ENCODE assay signal across 12 mouse cellular contexts in genomic region chr6:52244471-52245039, GRCm38 (mm10). TPM values are rescaled to one million over a fixed set of nuclear protein-coding genes. Genes with fewer than 3 reads are reported as not detected.
DNase-seq lines count a peak whose midpoint lies in the region; ATAC-seq and TF ChIP-seq lines count a peak whose summit lies in the region.
"Had no signal": no experiment of that assay in that cellular context is flagged by ENCODE, and none has a peak within 500 bp of the region (broad histone marks: within the 10 kb centered on the region; RNA-seq: fewer than 3 reads in every experiment).

No protein-coding gene starts in this region.

- no peak for ATAC-seq in liver, embryonic 13.5 days (ENCODE audit: low read depth)
- no peak for ATAC-seq in liver, embryonic 12.5 days
- no peak for ATAC-seq in intestine, embryonic 15.5 days
- ATAC-seq in neural tube, embryonic 13.5 days (ENCODE audit: low read depth): no peak
- ATAC-seq: Patski had no signal

- H3K27ac ChIP-seq in gastrocnemius, adult 2 months: peak overlapping the region; percentile 86
- no peak overlapping the region for H3K27ac ChIP-seq in liver, embryonic 13.5 days
- H3K27ac ChIP-seq in liver, embryonic 12.5 days: no peak overlapping the region
- no peak overlapping the region for H3K27ac ChIP-seq in intestine, embryonic 15.5 days
- H3K27ac ChIP-seq in neural tube, embryonic 13.5 days (replicated peaks): peak overlapping the region; percentile 78

- H3K9ac ChIP-seq in liver, embryonic 13.5 days: no peak overlapping the region
- H3K9ac ChIP-seq in liver, embryonic 12.5 days: no peak overlapping the region
- H3K9ac ChIP-seq in intestine, embryonic 15.5 days: peak overlapping the region; percentile 21
- peak overlapping the region; percentile 71 for H3K9ac ChIP-seq in neural tube, embryonic 13.5 days

- intact Hi-C loops in gastrocnemius, adult 2 months (cut with DNase I): loop anchor here (5.0 kb wide), 1 partner anchor 1072 kb away; no protein-coding TSS in a partner anchor

- no peak for TF ChIP-seq CTCF in gastrocnemius, adult 2 months (IDR thresholded peaks at IDR 0.05)

- peaks cover 100% of the 10 kb centered on the region for H3K27me3 ChIP-seq in liver, embryonic 13.5 days
- H3K27me3 ChIP-seq in liver, embryonic 12.5 days (replicated peaks): peaks cover 98% of the 10 kb centered on the region
- peaks cover 95% of the 10 kb centered on the region for H3K27me3 ChIP-seq in intestine, embryonic 15.5 days (replicated peaks)
- H3K27me3 ChIP-seq in neural tube, embryonic 13.5 days: peaks cover 96% of the 10 kb centered on the region
- H3K27me3 ChIP-seq: Patski had no signal

- no peaks in the 10 kb centered on the region for H3K9me3 ChIP-seq in liver, embryonic 13.5 days (replicated peaks)
- H3K9me3 ChIP-seq in liver, embryonic 12.5 days (replicated peaks): no peaks in the 10 kb centered on the region
- H3K9me3 ChIP-seq in intestine, embryonic 15.5 days: no peaks in the 10 kb centered on the region
- no peaks in the 10 kb centered on the region for H3K9me3 ChIP-seq in neural tube, embryonic 13.5 days

- no peak overlapping the region for H3K4me2 ChIP-seq in liver, embryonic 13.5 days
- no peak overlapping the region for H3K4me2 ChIP-seq in liver, embryonic 12.5 days
- H3K4me2 ChIP-seq in intestine, embryonic 15.5 days (replicated peaks): peak overlapping the region; percentile 27
- peak overlapping the region; percentile 49 for H3K4me2 ChIP-seq in neural tube, embryonic 13.5 days

- no peaks in the 10 kb centered on the region for H3K36me3 ChIP-seq in liver, embryonic 13.5 days
- no peaks in the 10 kb centered on the region for H3K36me3 ChIP-seq in liver, embryonic 12.5 days
- no peaks in the 10 kb centered on the region for H3K36me3 ChIP-seq in intestine, embryonic 15.5 days
- H3K36me3 ChIP-seq in neural tube, embryonic 13.5 days: no peaks in the 10 kb centered on the region

- H3K4me1 ChIP-seq in liver, embryonic 13.5 days (replicated peaks): 0 out of 2 replicates have a peak, but pooled peaks cover 2% of the 10 kb centered on the region
- peaks cover 7% of the 10 kb centered on the region; the same call in 1 of the 2 replicates for H3K4me1 ChIP-seq in liver, embryonic 12.5 days
- H3K4me1 ChIP-seq in intestine, embryonic 15.5 days (replicated peaks): peaks cover 22% of the 10 kb centered on the region; the same call in 1 of the 2 replicates
- peaks cover 14% of the 10 kb centered on the region for H3K4me1 ChIP-seq in neural tube, embryonic 13.5 days (replicated peaks)

- peak overlapping the region; percentile 77 for H3K4me3 ChIP-seq in gastrocnemius, adult 2 months
- 0 out of 2 replicates have a peak overlapping the region, but pooled peaks have one; percentile 18 for H3K4me3 ChIP-seq in liver, embryonic 13.5 days (replicated peaks)
- no peak overlapping the region for H3K4me3 ChIP-seq in liver, embryonic 12.5 days
- H3K4me3 ChIP-seq in intestine, embryonic 15.5 days (replicated peaks): peak overlapping the region; percentile 28
- peak overlapping the region; percentile 38 for H3K4me3 ChIP-seq in neural tube, embryonic 13.5 days

- DNase-seq in gastrocnemius, adult 2 months: no peak
- no peak for DNase-seq in gastrocnemius, postnatal 10 days
- DNase-seq in liver, embryonic 13.5 days: no peak
- no peak for DNase-seq in ovary, postnatal 36 days (ENCODE audit: low spot score)
- no peak for DNase-seq in spleen, postnatal 14 days (ENCODE audit: low spot score in 2 of 2)
- DNase-seq: adrenal gland, postnatal 25 days; cerebellum, adult 8-10 months had no signal

- 3% methylated on average over 23 of the region's 23 CpGs for WGBS in liver, embryonic 13.5 days (ENCODE audit: insufficient replicate concordance)
- 2% methylated on average over 23 of the region's 23 CpGs for WGBS in liver, embryonic 12.5 days (ENCODE audit: insufficient replicate concordance)
- 3% methylated on average over 23 of the region's 23 CpGs for whole genome bisulfite sequencing in intestine, embryonic 15.5 days
- WGBS in neural tube, embryonic 13.5 days: 2% methylated on average over 23 of the region's 23 CpGs

RNA-seq across cellular contexts. Expression of gene Hoxa11, which starts 1.1 kb away (rescaled TPM):
- 1 to 10 TPM; 1.0 to 4.3 TPM for total RNA-seq in gastrocnemius, adult 2 months (2021)
- 1 to 10 TPM; 4.4 to 5.6 TPM for total RNA-seq in gastrocnemius, postnatal 10 days (2021)
- polyA plus RNA-seq in liver, embryonic 13.5 days (2015; fragmentation: Nextera tagmentation; extraction: Ambion mirVana): not detected in 2 replicates
- 0.06 TPM in 1 of 2 replicates, not detected in the other for polyA plus RNA-seq in liver, embryonic 12.5 days (2016; fragmentation: Nextera tagmentation; extraction: Ambion mirVana)
- 2.0 and 3.3 TPM in 2 replicates for polyA plus RNA-seq in intestine, embryonic 15.5 days (2015; fragmentation: Nextera tagmentation; extraction: Ambion mirVana)
- polyA plus RNA-seq in neural tube, embryonic 13.5 days (2015; fragmentation: Nextera tagmentation; extraction: Ambion mirVana): 4.7 and 5.7 TPM in 2 replicates
- total RNA-seq: adrenal gland, postnatal 25 days; left cerebral cortex, postnatal 25 days had no signal

RNA-seq across cellular contexts. Expression of gene Hoxa10, which starts 3.9 kb away (rescaled TPM):
- 10 to 100 TPM; 17.4 to 17.7 TPM for total RNA-seq in gastrocnemius, adult 2 months (2021)
- 10 to 100 TPM; 30.2 to 30.8 TPM for total RNA-seq in gastrocnemius, postnatal 10 days (2021)
- 0.14 and 0.15 TPM in 2 replicates for polyA plus RNA-seq in liver, embryonic 13.5 days (2015; fragmentation: Nextera tagmentation; extraction: Ambion mirVana)
- polyA plus RNA-seq in liver, embryonic 12.5 days (2016; fragmentation: Nextera tagmentation; extraction: Ambion mirVana): 0.44 and 0.61 TPM in 2 replicates
- 11.4 and 20.2 TPM in 2 replicates for polyA plus RNA-seq in intestine, embryonic 15.5 days (2015; fragmentation: Nextera tagmentation; extraction: Ambion mirVana)
- 77.8 and 86.6 TPM in 2 replicates for polyA plus RNA-seq in neural tube, embryonic 13.5 days (2015; fragmentation: Nextera tagmentation; extraction: Ambion mirVana)
- total RNA-seq: adrenal gland, postnatal 25 days; left cerebral cortex, postnatal 25 days had no signal

RNA-seq across cellular contexts. Expression of gene Hoxa9, which starts 13.7 kb away (rescaled TPM):
- 1 to 10 TPM; 7.5 to 8.8 TPM for total RNA-seq in gastrocnemius, adult 2 months (2021)
- 10 to 100 TPM in 1 of 2 experiments, 1 to 10 TPM in 1; 7.8 to 11.2 TPM for total RNA-seq in gastrocnemius, postnatal 10 days (2021)
- polyA plus RNA-seq in liver, embryonic 13.5 days (2015; fragmentation: Nextera tagmentation; extraction: Ambion mirVana): 0.44 and 0.89 TPM in 2 replicates
- 1.2 and 1.4 TPM in 2 replicates for polyA plus RNA-seq in liver, embryonic 12.5 days (2016; fragmentation: Nextera tagmentation; extraction: Ambion mirVana)
- polyA plus RNA-seq in intestine, embryonic 15.5 days (2015; fragmentation: Nextera tagmentation; extraction: Ambion mirVana): 5.3 and 6.3 TPM in 2 replicates
- 125 and 130 TPM in 2 replicates for polyA plus RNA-seq in neural tube, embryonic 13.5 days (2015; fragmentation: Nextera tagmentation; extraction: Ambion mirVana)
- total RNA-seq: left cerebral cortex, postnatal 25 days had no signal

RNA-seq across cellular contexts. Expression of gene Hoxa13, which starts 16.1 kb away (rescaled TPM):
- total RNA-seq in gastrocnemius, adult 2 months (2021): 1 to 10 TPM; 1.5 to 3.8 TPM
- 1 to 10 TPM; 1.3 to 1.6 TPM for total RNA-seq in gastrocnemius, postnatal 10 days (2021)
- polyA plus RNA-seq in liver, embryonic 13.5 days (2015; fragmentation: Nextera tagmentation; extraction: Ambion mirVana): not detected in 2 replicates
- polyA plus RNA-seq in liver, embryonic 12.5 days (2016; fragmentation: Nextera tagmentation; extraction: Ambion mirVana): not detected in 2 replicates
- 0.59 and 0.61 TPM in 2 replicates for polyA plus RNA-seq in intestine, embryonic 15.5 days (2015; fragmentation: Nextera tagmentation; extraction: Ambion mirVana)
- polyA plus RNA-seq in neural tube, embryonic 13.5 days (2015; fragmentation: Nextera tagmentation; extraction: Ambion mirVana): 0.08 and 0.32 TPM in 2 replicates
- total RNA-seq: adrenal gland, postnatal 25 days; left cerebral cortex, postnatal 25 days had no signal

RNA-seq across cellular contexts. Expression of gene Hoxa7, which starts 22.9 kb away (rescaled TPM):
- total RNA-seq in gastrocnemius, adult 2 months (2021): 1 to 10 TPM; 4.7 to 5.0 TPM
- total RNA-seq in gastrocnemius, postnatal 10 days (2021): 1 to 10 TPM; 9.4 to 9.7 TPM
- polyA plus RNA-seq in liver, embryonic 13.5 days (2015; fragmentation: Nextera tagmentation; extraction: Ambion mirVana): 0.52 and 0.59 TPM in 2 replicates
- 0.74 and 0.81 TPM in 2 replicates for polyA plus RNA-seq in liver, embryonic 12.5 days (2016; fragmentation: Nextera tagmentation; extraction: Ambion mirVana)
- polyA plus RNA-seq in intestine, embryonic 15.5 days (2015; fragmentation: Nextera tagmentation; extraction: Ambion mirVana): 7.5 and 9.4 TPM in 2 replicates
- 117 and 125 TPM in 2 replicates for polyA plus RNA-seq in neural tube, embryonic 13.5 days (2015; fragmentation: Nextera tagmentation; extraction: Ambion mirVana)
- total RNA-seq: left cerebral cortex, postnatal 25 days had no signal

Comparison
In these comparisons a context has a peak if more than half of its experiments do, and no peak if none do; other contexts are left out.
1. H3K27ac ChIP-seq: peak in gastrocnemius, adult 2 months (single experiment) and neural tube, embryonic 13.5 days (single experiment); none in liver, embryonic 13.5 days (single experiment), liver, embryonic 12.5 days (single experiment) and intestine, embryonic 15.5 days (single experiment).
2. H3K4me2 ChIP-seq: peak in intestine, embryonic 15.5 days (single experiment) and neural tube, embryonic 13.5 days (single experiment); none in liver, embryonic 13.5 days (single experiment) and liver, embryonic 12.5 days (single experiment).
3. H3K9ac ChIP-seq: peak in intestine, embryonic 15.5 days (single experiment) and neural tube, embryonic 13.5 days (single experiment); none in liver, embryonic 13.5 days (single experiment) and liver, embryonic 12.5 days (single experiment).
4. RNA of gene Hoxa9, which starts 13.7 kb away (polyA plus RNA-seq): 125 to 130 TPM in neural tube, embryonic 13.5 days; 5.3 to 6.3 TPM in intestine, embryonic 15.5 days, 1.2 to 1.4 TPM in liver, embryonic 12.5 days and 0.44 to 0.89 TPM in liver, embryonic 13.5 days; every median in the first group is over 10 times any median in the second.